27 mouse cellular contexts compared by ENCODE assay signal in genomic region chr13:58204986-58205385, GRCm38 (mm10). TPM values are rescaled to one million over a fixed set of nuclear protein-coding genes. Genes with fewer than 3 reads are reported as not detected.
A peak's percentile ranks its signal among the peaks of the same experiment; 100 is the strongest.
DNase-seq lines count a peak whose midpoint lies in the region; ATAC-seq and TF ChIP-seq lines count a peak whose summit lies in the region.
"Had no signal": no experiment of that assay in that cellular context is flagged by ENCODE, and none has a peak within 500 bp of the region (broad histone marks: within the 10 kb centered on the region; RNA-seq: fewer than 3 reads in every experiment).

No protein-coding gene starts in this region.

- H3K4me3 ChIP-seq in heart, adult 2 months, result no peak overlapping the region
- no peak overlapping the region for H3K4me3 ChIP-seq in kidney, embryonic 15.5 days (replicated peaks)
- H3K4me3 ChIP-seq: embryonic facial prominence, embryonic 10.5 days; hindbrain, embryonic 12.5 days; limb, embryonic 15.5 days; liver, embryonic 15.5 days; neural tube, embryonic 15.5 days; stomach, embryonic 15.5 days had no signal

- H3K4me2 ChIP-seq in kidney, embryonic 15.5 days, result no peak overlapping the region
- H3K4me2 ChIP-seq: heart, embryonic 11.5 days; hindbrain, embryonic 12.5 days; limb, embryonic 15.5 days; liver, embryonic 15.5 days; midbrain, embryonic 11.5 days; neural tube, embryonic 15.5 days; stomach, embryonic 15.5 days had no signal

- H3K79me2 ChIP-seq in heart, adult 2 months (replicated peaks; ENCODE audit: control insufficient read depth, insufficient read depth, low read length), result peaks cover 16% of the 10 kb centered on the region

- no peak for TF ChIP-seq CTCF in heart, adult 2 months (IDR thresholded peaks at IDR 0.05)

- no peak for TF ChIP-seq EP300 in heart, adult 2 months (IDR thresholded peaks at IDR 0.05; ENCODE audit: insufficient read depth, low read depth, low read length)

- intact Hi-C loops in heart, adult 2 months (cut with DNase I), result no loop called here

- H3K9me3 ChIP-seq in kidney, embryonic 15.5 days (replicated peaks), result no peaks in the 10 kb centered on the region
- H3K9me3 ChIP-seq: embryonic facial prominence, embryonic 10.5 days; G1E; hindbrain, embryonic 12.5 days; limb, embryonic 15.5 days; liver, embryonic 15.5 days; neural tube, embryonic 15.5 days; stomach, embryonic 15.5 days had no signal

- 48% methylated on average over 4 of the region's 4 CpGs for WGBS in heart, adult 2 months
- WGBS in kidney, embryonic 15.5 days, result 69% methylated on average over 4 of the region's 4 CpGs

- H3K9ac ChIP-seq in heart, adult 2 months (ENCODE audit: low read depth, low read length), result no peak overlapping the region
- H3K9ac ChIP-seq in kidney, embryonic 15.5 days, result no peak overlapping the region
- H3K9ac ChIP-seq: forebrain, postnatal 0 days; hindbrain, embryonic 12.5 days; limb, embryonic 15.5 days; liver, embryonic 15.5 days; neural tube, embryonic 15.5 days; stomach, embryonic 15.5 days had no signal

- no peak for TF ChIP-seq POLR2A in heart, adult 2 months (IDR thresholded peaks at IDR 0.05; ENCODE audit: insufficient read depth, low read depth, low read length)

- ATAC-seq in granulocyte monocyte progenitor cell, adult 5-6 weeks (replicated peaks; ENCODE audit: poor library complexity, severe bottlenecking), result peak; percentile 98
- ATAC-seq in neutrophil, adult 5-6 weeks (ENCODE audit: extremely low read depth, insufficient number of reproducible peaks, low FRiP score, poor library complexity, severe bottlenecking), result peak; percentile 84
- no peak for ATAC-seq in kidney, embryonic 15.5 days (replicated peaks; ENCODE audit: low FRiP score)
- ATAC-seq: forebrain, postnatal 0 days; intestine, postnatal 0 days had no signal

- H3K27ac ChIP-seq in heart, adult 2 months, result no peak overlapping the region
- H3K27ac ChIP-seq in kidney, embryonic 15.5 days, result no peak overlapping the region
- H3K27ac ChIP-seq: embryonic facial prominence, embryonic 10.5 days; hindbrain, embryonic 12.5 days; limb, embryonic 15.5 days; liver, embryonic 15.5 days; neural tube, embryonic 15.5 days; stomach, embryonic 15.5 days had no signal

- peak; percentile 70 for DNase-seq in heart, adult 11 months
- no peak for DNase-seq in heart, adult 2 months
- DNase-seq in A20 (ENCODE audit: low read depth, low spot score) (peak; percentile 56), MN1 (ENCODE audit: low spot score) (no peak)
- DNase-seq: adrenal gland, postnatal 14 days; cerebellum, adult 8-10 months; forebrain, postnatal 0 days; gastrocnemius, postnatal 25 days; heart, postnatal 10 days; left cerebral cortex, postnatal 4 days; lung, postnatal 4 days; thymus, adult 2 months; thymus, postnatal 4 days had no signal

- H3K27me3 ChIP-seq in heart, adult 2 months (ENCODE audit: control insufficient read depth, insufficient read depth, low read length), result no peaks in the 10 kb centered on the region
- H3K27me3 ChIP-seq in kidney, embryonic 15.5 days, result no peaks in the 10 kb centered on the region
- H3K27me3 ChIP-seq: CH12.LX; hindbrain, embryonic 12.5 days; limb, embryonic 15.5 days; liver, embryonic 15.5 days; neural tube, embryonic 15.5 days; stomach, embryonic 15.5 days had no signal

- peaks cover 7% of the 10 kb centered on the region for H3K4me1 ChIP-seq in heart, adult 2 months (ENCODE audit: control insufficient read depth, insufficient read depth, low read length)
- 0 out of 2 replicates have a peak, but pooled peaks cover 6% of the 10 kb centered on the region for H3K4me1 ChIP-seq in kidney, embryonic 15.5 days
- H3K4me1 ChIP-seq: hindbrain, embryonic 12.5 days; stomach, embryonic 15.5 days had no signal

- peaks cover 14% of the 10 kb centered on the region for H3K36me3 ChIP-seq in heart, adult 2 months (ENCODE audit: control insufficient read depth, insufficient read depth, low read length)
- H3K36me3 ChIP-seq in kidney, embryonic 15.5 days, result no peaks in the 10 kb centered on the region
- H3K36me3 ChIP-seq: hindbrain, embryonic 12.5 days; limb, embryonic 15.5 days; liver, embryonic 15.5 days; neural tube, embryonic 15.5 days; stomach, embryonic 15.5 days had no signal

RNA-seq across cellular contexts. Expression of gene Ubqln1, which starts 10.5 kb away (rescaled TPM):
- total RNA-seq in heart, adult 2 months (2021), result 10 to 100 TPM; 48.8 to 49.2 TPM
- 49.4 and 67.0 TPM in 2 replicates for polyA plus RNA-seq in heart, adult 2 months (2012; rRNA removed)
- total RNA-seq in granulocyte monocyte progenitor cell, adult 5-6 weeks (2014; fragmentation: Nextera tagmentation), result 49.9 and 50.9 TPM in 2 replicates
- 55.5 and 61.7 TPM in 2 replicates for total RNA-seq in granulocyte monocyte progenitor cell, adult 5-6 weeks (2017)
- 61.6 and 62.0 TPM in 2 replicates for total RNA-seq in neutrophil, adult 5-6 weeks (2017)
- 107 and 112 TPM in 2 replicates for polyA plus RNA-seq in kidney, embryonic 15.5 days (2015; fragmentation: Nextera tagmentation; extraction: Ambion mirVana)

RNA-seq across cellular contexts. Expression of gene Idnk, which starts 47.5 kb away (rescaled TPM):
- total RNA-seq in heart, adult 2 months (2021), result 10 to 100 TPM; 22.3 to 24.0 TPM
- 13.9 and 14.8 TPM in 2 replicates for polyA plus RNA-seq in heart, adult 2 months (2012; rRNA removed)
- 44.7 and 45.9 TPM in 2 replicates for total RNA-seq in granulocyte monocyte progenitor cell, adult 5-6 weeks (2014; fragmentation: Nextera tagmentation)
- total RNA-seq in granulocyte monocyte progenitor cell, adult 5-6 weeks (2017), result 41.6 and 44.6 TPM in 2 replicates
- 85.7 and 88.8 TPM in 2 replicates for total RNA-seq in neutrophil, adult 5-6 weeks (2017)
- polyA plus RNA-seq in kidney, embryonic 15.5 days (2015; fragmentation: Nextera tagmentation; extraction: Ambion mirVana), result 37.2 and 39.4 TPM in 2 replicates

Comparison
In these comparisons a context has a peak if more than half of its experiments do, and no peak if none do; other contexts are left out.
1. DNase-seq: peak in heart, adult 11 months (single experiment) and A20 (single experiment); none in heart, adult 2 months (0 of 2) and MN1 (single experiment).